Mouse (Mus musculus) heart, embryonic 16.5 days (tissue): ENCODE measurements around the gene Kmt2a. TPM values are rescaled to one million over a fixed set of nuclear protein-coding genes. Genes with fewer than 3 reads are reported as not detected.

Source experiments
- ATAC-seq: fragments of 200-750 bp; cut with Nextera tagmentation; replicated peaks from 2 replicates; pipeline ENCODE4 v1.8.0; 2017; ENCODE audit warnings: moderate number of reproducible peaks; ENCODE audit not compliant: insufficient read depth, low FRiP score; ENCODE audit errors: extremely low read depth
- H3K27ac ChIP-seq: fragments of 300-500 bp; sonication (generic); 2 replicates; pipeline ENCODE4 v1.5.1; 2014; ENCODE audit warnings: mild to moderate bottlenecking, low read length, control low read depth, moderate library complexity
- H3K27me3 ChIP-seq: fragments of 300-500 bp; sonication (generic); 2 replicates; pipeline ENCODE4 v1.6.1; 2014; ENCODE audit warnings: low read length, mixed read lengths; ENCODE audit not compliant: control insufficient read depth, insufficient read depth
- H3K36me3 ChIP-seq: fragments of 300-500 bp; sonication (generic); 2 replicates; pipeline ENCODE4 v1.6.1; 2014; ENCODE audit not compliant: control insufficient read depth, insufficient read depth
- H3K4me1 ChIP-seq: fragments of 300-500 bp; sonication (generic); 2 replicates; pipeline ENCODE4 v1.6.1; 2014; ENCODE audit warnings: low read length, mixed read lengths; ENCODE audit not compliant: control insufficient read depth, insufficient read depth
- H3K4me2 ChIP-seq: fragments of 300-500 bp; sonication (generic); 2 replicates; pipeline ENCODE4 v1.6.1; 2014; ENCODE audit warnings: low read depth, mild to moderate bottlenecking, control low read depth, low read length
- H3K4me3 ChIP-seq: fragments of 300-500 bp; sonication (generic); 2 replicates; pipeline ENCODE4 v1.5.1; 2014; ENCODE audit warnings: mild to moderate bottlenecking, control low read depth, low read length
- H3K9ac ChIP-seq: fragments of 300-500 bp; sonication (generic); 2 replicates; pipeline ENCODE4 v1.6.1; 2014; ENCODE audit warnings: low read length, control low read depth
- H3K9me3 ChIP-seq: fragments of 300-500 bp; sonication (generic); replicated peaks from 2 replicates; pipeline ENCODE4 v1.6.1; 2016; ENCODE audit warnings: low read length; ENCODE audit not compliant: control insufficient read depth
- WGBS: fragments of 180-500 bp; shearing (Covaris S2); extraction: QIAGEN DNeasy Blood & Tissue Kit; methylation state at CpG from one replicate; pipeline ENCODE4 v1.1.7; 2014; 5-methylcytosine and 5-hydroxymethylcytosine counted together
- polyA plus RNA-seq: library from polyadenylated mRNA; unstranded; fragments of >200 nt; fragmentation: Nextera tagmentation; extraction: Ambion mirVana; gene quantifications from 2 replicates; pipeline ENCODE4 v1.2.1, GENCODE M21; 2015

The Kmt2a gene
- polyA plus RNA-seq, 1 experiment from 2014 or later = 7.7 TPM

- Histone ChIP-seq H3K27ac (no peak overlapping the region), H3K9me3 (no peaks in the 10 kb centered on the region), H3K4me1 (no peaks in the 10 kb centered on the region), H3K4me2 (no peak overlapping the region), H3K27me3 (no peaks in the 10 kb centered on the region), H3K36me3 (0 out of 2 replicates have a peak, but pooled peaks cover 3% of the 10 kb centered on the region), H3K4me3 (no peak overlapping the region), H3K9ac (no peak overlapping the region)
- no peak for ATAC-seq
- 78% methylated on average over 6 of the region's 6 CpGs for WGBS
Observed at GRCm38 (mm10) chr9:44855153-44855552, 25.9 kb downstream of the Kmt2a start.

GRCm38 (mm10) chr9:44847446-44847845 lies 33.6 kb downstream of the Kmt2a start:
- Histone ChIP-seq H3K4me2 (no peak overlapping the region), H3K36me3 (peaks cover 47% of the 10 kb centered on the region), H3K4me3 (no peak overlapping the region), H3K4me1 (no peaks in the 10 kb centered on the region; the same call in 1 of the 2 replicates), H3K9ac (no peak overlapping the region), H3K27ac (no peak overlapping the region), H3K27me3 (no peaks in the 10 kb centered on the region), H3K9me3 (no peaks in the 10 kb centered on the region)
- WGBS = 67% methylated on average over 6 of the region's 6 CpGs
- no peak for ATAC-seq

GRCm38 (mm10) chr9:44841241-44841640 lies 39.9 kb downstream of the Kmt2a start:
- ATAC-seq = no peak
- WGBS = 80% methylated on average over 10 of the region's 10 CpGs

GRCm38 (mm10) chr9:44836439-44836838 lies 44.7 kb downstream of the Kmt2a start:
- Histone ChIP-seq H3K9me3 (no peaks in the 10 kb centered on the region), H3K4me1 (no peaks in the 10 kb centered on the region), H3K4me3 (no peak overlapping the region), H3K9ac (no peak overlapping the region), H3K4me2 (no peak overlapping the region), H3K27ac (no peak overlapping the region), H3K36me3 (peaks cover 61% of the 10 kb centered on the region), H3K27me3 (no peaks in the 10 kb centered on the region)
- 50% methylated on average over 7 of the region's 7 CpGs for WGBS
- no peak for ATAC-seq

More at GRCm38 (mm10) chr9:44841241-44841640, 39.9 kb downstream of the Kmt2a start:
- no peaks in the 10 kb centered on the region for H3K27me3 ChIP-seq
- H3K27ac ChIP-seq = no peak overlapping the region
- H3K4me2 ChIP-seq = no peak overlapping the region
- peaks cover 54% of the 10 kb centered on the region for H3K36me3 ChIP-seq
- H3K4me3 ChIP-seq = no peak overlapping the region
- H3K9me3 ChIP-seq = no peaks in the 10 kb centered on the region
- no peaks in the 10 kb centered on the region for H3K4me1 ChIP-seq
- no peak overlapping the region for H3K9ac ChIP-seq

- no peaks in the 10 kb centered on the region for H3K27me3 ChIP-seq
- no peaks in the 10 kb centered on the region for H3K9me3 ChIP-seq
- no peak for ATAC-seq
- H3K4me3 ChIP-seq = no peak overlapping the region
- H3K4me2 ChIP-seq = no peak overlapping the region
- no peaks in the 10 kb centered on the region for H3K4me1 ChIP-seq
- no peak overlapping the region for H3K9ac ChIP-seq
- H3K27ac ChIP-seq = no peak overlapping the region
- WGBS = 51% methylated on average over 4 of the region's 4 CpGs
- H3K36me3 ChIP-seq = peaks cover 66% of the 10 kb centered on the region
Observed at GRCm38 (mm10) chr9:44832356-44832755, 48.7 kb downstream of the Kmt2a start.

- Histone ChIP-seq H3K36me3 (peaks cover 70% of the 10 kb centered on the region), H3K4me3 (no peak overlapping the region), H3K27ac (no peak overlapping the region), H3K9ac (no peak overlapping the region), H3K9me3 (no peaks in the 10 kb centered on the region), H3K27me3 (no peaks in the 10 kb centered on the region), H3K4me2 (no peak overlapping the region), H3K4me1 (no peaks in the 10 kb centered on the region)
- ATAC-seq = no peak
- 86% methylated on average over 2 of the region's 2 CpGs for WGBS
Observed at GRCm38 (mm10) chr9:44830506-44830905, 50.6 kb downstream of the Kmt2a start.

GRCm38 (mm10) chr9:44828944-44829343 lies 52.2 kb downstream of the Kmt2a start:
- H3K27ac ChIP-seq = no peak overlapping the region
- no peak for ATAC-seq
- H3K27me3 ChIP-seq = no peaks in the 10 kb centered on the region
- H3K4me1 ChIP-seq = no peaks in the 10 kb centered on the region
- no peaks in the 10 kb centered on the region for H3K9me3 ChIP-seq
- WGBS = 93% methylated on average over 11 of the region's 11 CpGs
- H3K4me3 ChIP-seq = no peak overlapping the region
- peaks cover 70% of the 10 kb centered on the region for H3K36me3 ChIP-seq
- no peak overlapping the region for H3K9ac ChIP-seq
- no peak overlapping the region for H3K4me2 ChIP-seq

GRCm38 (mm10) chr9:44826660-44827059 lies 54.4 kb downstream of the Kmt2a start:
- Histone ChIP-seq H3K9me3 (no peaks in the 10 kb centered on the region), H3K27ac (no peak overlapping the region), H3K4me2 (no peak overlapping the region), H3K9ac (no peak overlapping the region), H3K36me3 (peaks cover 73% of the 10 kb centered on the region), H3K4me1 (no peaks in the 10 kb centered on the region), H3K4me3 (no peak overlapping the region), H3K27me3 (no peaks in the 10 kb centered on the region)
- no peak for ATAC-seq
- 74% methylated on average over 7 of the region's 7 CpGs for WGBS

- Histone ChIP-seq H3K27me3 (no peaks in the 10 kb centered on the region), H3K4me3 (no peak overlapping the region), H3K4me2 (no peak overlapping the region), H3K4me1 (no peaks in the 10 kb centered on the region), H3K9ac (no peak overlapping the region), H3K9me3 (no peaks in the 10 kb centered on the region), H3K36me3 (peaks cover 94% of the 10 kb centered on the region), H3K27ac (no peak overlapping the region)
- 86% methylated on average over 15 of the region's 15 CpGs for WGBS
- no peak for ATAC-seq
Observed at GRCm38 (mm10) chr9:44819920-44820827, 60.9 kb downstream of the Kmt2a start.
